Mouse (Mus musculus) MEL (cell line): ENCODE data around the gene Rxfp3. TPM values are rescaled to one million over a fixed set of nuclear protein-coding genes. Genes with fewer than 3 reads are reported as not detected.

Experiments
- DNase-seq: peaks from one replicate; pipeline ENCODE4 v3.0.0; 2011; ENCODE audit warnings: low read depth, low spot score
- H3K27ac ChIP-seq: 2 replicates; pipeline ENCODE4 v1.5.1; 2012; ENCODE audit warnings: low read depth, mild to moderate bottlenecking, control low read depth, low read length, moderate library complexity; ENCODE audit not compliant: control insufficient read depth
- H3K27me3 ChIP-seq, 2 experiments: fragments of 150-350 bp in 1 of 2; sonication (generic) in 1 of 2; 2 replicates each; pipeline ENCODE4 v1.6.1; 2012; ENCODE audit warnings: low read length in 2 of 2, mild to moderate bottlenecking in 2 of 2, improper control_type of control experiment in 1 of 2, moderate library complexity in 1 of 2; ENCODE audit not compliant: insufficient read depth in 2 of 2, control insufficient read depth in 1 of 2
- H3K36me3 ChIP-seq, 2 experiments: 2 replicates each; pipeline ENCODE4 v1.6.1; 2012 to 2014; ENCODE audit warnings: low read length in 2 of 2, improper control_type of control experiment in 1 of 2, inconsistent platforms in 1 of 2, mild to moderate bottlenecking in 1 of 2; ENCODE audit not compliant: insufficient read depth in 2 of 2, control insufficient read depth in 1 of 2
- H3K4me1 ChIP-seq, 2 experiments: fragments of 150-350 bp in 1 of 2; sonication (generic) in 1 of 2; 2 replicates each; pipeline ENCODE4 v1.6.1; 2012; ENCODE audit warnings: low read length in 2 of 2, improper control_type of control experiment in 1 of 2, mild to moderate bottlenecking in 1 of 2; ENCODE audit not compliant: insufficient read depth in 2 of 2, control insufficient read depth in 1 of 2
- H3K4me3 ChIP-seq, 2 experiments: fragments of 150-350 bp in 1 of 2; sonication (generic) in 1 of 2; 2 replicates each; pipeline ENCODE4 v1.5.1; 2012; ENCODE audit warnings: low read depth in 2 of 2, low read length in 2 of 2, mild to moderate bottlenecking in 2 of 2, moderate library complexity in 2 of 2, control low read depth in 1 of 2, improper control_type of control experiment in 1 of 2; ENCODE audit not compliant: control insufficient read depth in 1 of 2, insufficient read depth in 1 of 2
- H3K79me2 ChIP-seq: 2 replicates; pipeline ENCODE4 v1.6.1; 2012; ENCODE audit warnings: mild to moderate bottlenecking, low read length, moderate library complexity; ENCODE audit not compliant: control insufficient read depth, poor library complexity, insufficient read depth
- H3K9ac ChIP-seq: 2 replicates; pipeline ENCODE4 v1.6.1; 2012; ENCODE audit warnings: low read depth, mild to moderate bottlenecking, control low read depth, low read length, moderate library complexity; ENCODE audit not compliant: control insufficient read depth, poor library complexity, severe bottlenecking
- H3K9me3 ChIP-seq: fragments of 150-350 bp; sonication (generic); replicated peaks from 2 replicates; pipeline ENCODE4 v1.6.1; 2012; ENCODE audit warnings: mild to moderate bottlenecking, low read length, improper control_type of control experiment, moderate library complexity; ENCODE audit not compliant: insufficient read depth
- BHLHE40 ChIP-seq: IDR thresholded peaks from 2 replicates; pipeline ENCODE4 v1.6.1; 2012; ENCODE audit warnings: low read depth, mild to moderate bottlenecking, inconsistent platforms, low read length, improper control_type of control experiment, borderline replicate concordance
- CHD1 ChIP-seq: IDR thresholded peaks from 2 replicates; pipeline ENCODE4 v1.6.1; 2012; ENCODE audit warnings: low read depth, mild to moderate bottlenecking, inconsistent platforms, low read length, improper control_type of control experiment
- E2F4 ChIP-seq: IDR thresholded peaks from 2 replicates; pipeline ENCODE4 v1.6.1; 2011; ENCODE audit warnings: low read depth, low read length, improper control_type of control experiment, borderline replicate concordance
- EP300 ChIP-seq, 2 experiments: IDR thresholded peaks; 2 replicates each; pipeline ENCODE4 v1.6.1; 2011; ENCODE audit warnings: improper control_type of control experiment in 2 of 2, low read length in 2 of 2, low read depth in 1 of 2, mild to moderate bottlenecking in 1 of 2
- ETS1 ChIP-seq: IDR thresholded peaks from 2 replicates; pipeline ENCODE4 v1.6.1; 2012; ENCODE audit warnings: low read depth, mild to moderate bottlenecking, inconsistent platforms, low read length, improper control_type of control experiment, moderate library complexity
- HCFC1 ChIP-seq: IDR thresholded peaks from 2 replicates; pipeline ENCODE4 v1.6.1; 2012; ENCODE audit warnings: low read depth, mild to moderate bottlenecking, inconsistent platforms, low read length, improper control_type of control experiment, moderate library complexity
- KAT2A ChIP-seq: conservative IDR thresholded peaks from 2 replicates; pipeline ENCODE4 v1.6.1; 2012; ENCODE audit warnings: low read depth, low read length, improper control_type of control experiment, inconsistent platforms
- MEF2A ChIP-seq: IDR thresholded peaks from 2 replicates; pipeline ENCODE4 v1.6.1; 2014; ENCODE audit warnings: low read depth, mild to moderate bottlenecking, inconsistent platforms, low read length, improper control_type of control experiment; ENCODE audit not compliant: poor library complexity, insufficient replicate concordance, severe bottlenecking; ENCODE audit errors: extremely low read depth
- MXI1 ChIP-seq: IDR thresholded peaks from 2 replicates; pipeline ENCODE4 v1.6.1; 2011; ENCODE audit warnings: mild to moderate bottlenecking, low read depth, low read length, improper control_type of control experiment
- NRF1 ChIP-seq: IDR thresholded peaks from 2 replicates; pipeline ENCODE4 v1.6.1; 2014; ENCODE audit warnings: low read depth, mild to moderate bottlenecking, inconsistent platforms, low read length, improper control_type of control experiment, moderate library complexity; ENCODE audit not compliant: poor library complexity, insufficient read depth, severe bottlenecking
- POLR2A ChIP-seq, 2 experiments: IDR thresholded peaks; 2 replicates each; pipeline ENCODE4 v1.6.1; 2011 to 2012; ENCODE audit warnings: low read length in 2 of 2, mild to moderate bottlenecking in 2 of 2, control low read depth in 1 of 2, improper control_type of control experiment in 1 of 2, low read depth in 1 of 2, moderate library complexity in 1 of 2; ENCODE audit not compliant: control insufficient read depth in 1 of 2, insufficient read depth in 1 of 2, poor library complexity in 1 of 2
- SMC3 ChIP-seq: IDR thresholded peaks from 2 replicates; pipeline ENCODE4 v1.6.1; 2011; ENCODE audit warnings: low read depth, low read length, improper control_type of control experiment
- TCF12 ChIP-seq: IDR thresholded peaks from 2 replicates; pipeline ENCODE4 v1.6.1; 2014; ENCODE audit warnings: low read depth, mild to moderate bottlenecking, inconsistent platforms, low read length, improper control_type of control experiment, moderate library complexity
- UBTF ChIP-seq: IDR thresholded peaks from 2 replicates; pipeline ENCODE4 v1.6.1; 2012; ENCODE audit warnings: low read depth, mild to moderate bottlenecking, inconsistent platforms, low read length, improper control_type of control experiment, moderate library complexity, borderline replicate concordance; ENCODE audit not compliant: insufficient read depth
- USF1 ChIP-seq: IDR thresholded peaks from 2 replicates; pipeline ENCODE4 v1.6.1; 2014; ENCODE audit warnings: low read depth, mild to moderate bottlenecking, inconsistent platforms, low read length, improper control_type of control experiment, moderate library complexity
- ZNF384 ChIP-seq: IDR thresholded peaks from 2 replicates; pipeline ENCODE4 v1.6.1; 2012; ENCODE audit warnings: low read depth, mild to moderate bottlenecking, inconsistent platforms, low read length, improper control_type of control experiment
- polyA plus RNA-seq, 2 experiments: library from polyadenylated mRNA; stranded (reverse) in 1 of 2; unstranded in 1 of 2; fragments of >175 nt in 1 of 2; fragments of >200 nt in 1 of 2; gene quantifications; 2 replicates each; pipeline versions ENCODE4 v1.2.1 to v1.2.4; 2012; ENCODE audit warnings: low replicate concordance in 2 of 2, low read depth in 1 of 2; ENCODE audit not compliant: insufficient read length in 2 of 2, insufficient read depth in 1 of 2, missing spikeins in 1 of 2
- total RNA-seq: library from RNA; depleted of rRNA; stranded (reverse); fragments of 300-350 nt; gene quantifications from 2 replicates; pipeline ENCODE4 v1.2.3, GENCODE M21; 2012

Gene Rxfp3
- total and polyA plus RNA-seq, 3 experiments = not detected

GRCm38 (mm10) chr15:11054440-11055080 lies 16.8 kb upstream of the Rxfp3 start (continued):
- TF ChIP-seq HCFC1 = no peak

DNA sequence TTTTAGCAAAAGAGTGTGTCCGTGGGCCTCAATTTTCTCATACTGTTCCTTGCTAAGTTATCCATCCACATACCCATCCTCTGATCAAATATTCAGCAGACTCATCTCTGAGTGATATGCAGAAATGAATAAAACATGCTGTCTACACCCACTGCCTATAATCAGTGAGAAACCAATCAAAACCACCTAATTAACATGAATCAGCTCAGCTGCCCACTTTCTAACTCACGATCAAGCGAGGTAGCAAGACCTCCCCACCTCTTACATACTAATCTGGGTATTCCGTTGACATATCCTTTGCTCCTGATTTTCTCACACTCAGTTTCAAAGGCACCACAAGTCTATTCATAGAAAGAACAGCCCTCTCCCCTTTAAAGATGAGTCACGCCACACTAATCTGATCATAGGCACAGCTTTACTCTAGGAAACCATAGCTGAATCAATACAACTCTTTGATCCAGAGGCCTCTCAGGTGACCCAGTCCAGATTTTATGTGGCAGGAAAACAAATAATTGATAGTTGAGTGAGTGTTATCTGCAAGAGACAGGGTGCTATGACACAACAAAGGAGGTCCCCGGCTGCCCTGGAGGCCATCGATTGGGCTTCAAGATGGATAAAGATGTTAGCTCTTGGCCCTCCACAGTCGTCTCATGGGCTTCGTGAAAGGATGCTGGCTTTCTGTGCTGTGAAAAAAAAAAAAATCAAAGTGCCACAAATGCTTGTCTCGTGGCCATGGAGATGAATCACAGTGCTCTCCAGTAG lies 16.1 kb upstream of the Rxfp3 start:
- Histone ChIP-seq H3K9ac (no peak overlapping the region), H3K4me1 (no peaks in the 10 kb centered on the region), H3K9me3 (no peaks in the 10 kb centered on the region; the same call in 1 of the 2 replicates), H3K79me2 (no peaks in the 10 kb centered on the region), H3K27me3 (no peaks in the 10 kb centered on the region), H3K4me3 (no peak overlapping the region), H3K36me3 (no peaks in the 10 kb centered on the region), H3K27ac (no peak overlapping the region)
- no peak for DNase-seq
- TF ChIP-seq SMC3 = no peak
- TF ChIP-seq ETS1 = no peak
- no peak for TF ChIP-seq HCFC1
- no peak for TF ChIP-seq E2F4
- TF ChIP-seq MXI1 = no peak
- TF ChIP-seq MEF2A = no peak
- TF ChIP-seq ZNF384 = no peak

GRCm38 (mm10) chr15:11042828-11043227 lies 5.0 kb upstream of the Rxfp3 start:
- H3K27ac ChIP-seq = no peak overlapping the region
- no peak overlapping the region for H3K9ac ChIP-seq
- no peaks in the 10 kb centered on the region for H3K4me1 ChIP-seq
- no peak for DNase-seq
- no peaks in the 10 kb centered on the region for H3K9me3 ChIP-seq
- no peaks in the 10 kb centered on the region for H3K27me3 ChIP-seq
- no peak overlapping the region for H3K4me3 ChIP-seq
- H3K36me3 ChIP-seq = no peaks in the 10 kb centered on the region
- no peaks in the 10 kb centered on the region for H3K79me2 ChIP-seq
- no peak for TF ChIP-seq KAT2A
- TF ChIP-seq POLR2A (IDR thresholded peaks at IDR 0.05; ENCODE audit: control insufficient read depth in 1 of 2, insufficient read depth in 1 of 2, low read depth in 1 of 2, low read length in 2 of 2, poor library complexity in 1 of 2) = no peak
- no peak for TF ChIP-seq CHD1
- no peak for TF ChIP-seq ETS1
- TF ChIP-seq EP300 (IDR thresholded peaks at IDR 0.05; ENCODE audit: low read depth in 1 of 2, low read length in 2 of 2) = no peak
- TF ChIP-seq TCF12 = no peak
- TF ChIP-seq E2F4 = no peak
- TF ChIP-seq HCFC1 = no peak
- no peak for TF ChIP-seq NRF1
- no peak for TF ChIP-seq UBTF
- no peak for TF ChIP-seq USF1
- TF ChIP-seq MEF2A = no peak
- no peak for TF ChIP-seq BHLHE40
